Mouse (Mus musculus) thymus, adult 2 months (tissue): ENCODE data around the gene Mybl2.

Experiments used
- CTCF ChIP-seq: fragments of 200-500 bp; IDR thresholded peaks from 2 replicates; pipeline ENCODE4 v1.5.1; 2012; ENCODE audit warnings: mild to moderate bottlenecking, control low read depth, low read length, moderate library complexity, borderline replicate concordance; ENCODE audit not compliant: control insufficient read depth, poor library complexity, insufficient read depth; ENCODE audit errors: extremely low read depth
- POLR2A ChIP-seq: fragments of 200-500 bp; IDR thresholded peaks from 2 replicates; pipeline ENCODE4 v1.6.1; 2012; ENCODE audit warnings: mild to moderate bottlenecking, low read length, control low read depth, moderate library complexity; ENCODE audit not compliant: control insufficient read depth, poor library complexity, insufficient read depth; ENCODE audit errors: extremely low read depth

DNA sequence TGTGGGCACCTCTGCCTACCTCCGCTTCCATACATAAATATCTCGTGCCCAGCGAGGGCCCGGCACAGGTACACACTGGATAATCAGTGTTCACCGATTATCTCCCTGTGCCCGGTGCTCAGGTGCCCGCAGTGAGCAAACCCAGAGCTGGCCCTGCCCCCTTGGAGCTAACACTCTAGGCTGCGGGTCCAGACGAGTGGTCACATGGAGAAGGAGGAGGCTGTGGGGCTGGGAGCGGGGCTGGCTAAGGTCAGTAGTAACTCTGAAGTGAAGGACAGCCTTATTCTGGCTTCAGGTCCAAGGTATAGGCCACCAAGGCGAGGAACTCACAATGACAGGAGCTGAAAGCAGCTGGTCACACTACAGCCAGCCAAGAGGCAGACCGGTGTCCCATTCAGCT, 20.3 kb downstream of the Mybl2 start:
- no peak for TF ChIP-seq CTCF
- no peak for TF ChIP-seq POLR2A
